Mouse (Mus musculus) stomach, postnatal 0 days (tissue): ENCODE measurements at regions not wholly inside any gene's neighbourhood (a gene's known extent, or its start where the extent isn't known, plus 50 kb on each side); places are given as distances from the start of the nearest gene placed in this dataset.

Experiments used
- CTCF ChIP-seq: IDR thresholded peaks from 2 replicates; pipeline ENCODE4 v1.5.1; 2016; ENCODE audit warnings: antibody characterized with exemption, low read depth, mild to moderate bottlenecking, moderate library complexity
- EP300 ChIP-seq: optimal IDR thresholded peaks from 2 replicates; pipeline ENCODE3; 2016; ENCODE audit warnings: antibody characterized with exemption

DNA sequence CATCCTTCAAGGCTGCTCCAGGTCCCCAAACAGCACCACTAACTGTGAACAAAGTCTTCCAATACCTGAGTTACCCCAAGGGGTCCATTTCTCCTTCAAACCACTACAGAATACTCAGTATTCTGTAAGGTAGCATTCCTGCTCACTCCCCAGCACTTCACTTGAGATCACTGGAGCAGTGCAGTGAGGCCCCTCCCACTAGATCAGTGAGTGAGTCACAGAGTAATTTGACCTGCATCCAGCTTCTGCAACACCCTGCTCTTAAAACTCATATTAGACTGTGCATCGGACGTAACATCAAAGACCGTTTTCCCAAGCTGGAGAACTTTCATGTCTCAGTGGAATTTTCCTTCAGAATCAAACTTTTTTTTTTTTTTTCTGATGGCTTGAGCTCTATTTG is 461.4 kb downstream of the Insc start:
- no peak for TF ChIP-seq CTCF
- no peak for TF ChIP-seq EP300
